Mouse (Mus musculus): ENCODE results near the gene Cyp4a10.
"Not testable (repeated sequence)": the region's sequence is repeated elsewhere in the genome, so short reads cannot be mapped to it uniquely, and the experiment has no call there.

Cyp4a10 gene

GRCm38 (mm10) chr4:115518000-115518399 is at the start of gene Cyp4a10:
Cyp4a10 (plus strand) TSS chr4:115518264.
- DNase-seq: not testable (repeated sequence)

GRCm38 (mm10) chr4:115473585-115473984 is 44.5 kb upstream of the Cyp4a10 start:
- DNase-seq: not testable (repeated sequence)

DNA sequence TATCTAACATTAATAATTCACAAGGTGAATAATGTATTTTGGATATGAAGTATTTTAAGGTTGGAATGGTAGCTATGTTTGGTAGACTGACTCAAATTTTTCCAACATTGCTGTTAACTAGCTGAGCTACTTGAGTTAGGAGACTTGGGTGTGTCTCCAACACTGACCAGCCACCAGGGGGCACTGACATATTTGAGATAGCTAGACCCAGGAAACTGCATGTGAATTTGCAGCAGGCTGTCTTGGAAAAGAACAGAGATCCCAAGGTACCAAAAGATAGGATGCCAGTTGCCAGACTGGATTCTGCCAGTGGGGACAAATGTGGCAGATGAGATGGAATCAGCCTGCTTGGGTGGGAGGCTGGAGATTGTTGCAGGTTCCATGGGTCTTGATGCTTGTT is 42.0 kb upstream of the Cyp4a10 start:
- DNase-seq: peak; percentile 41

DNA sequence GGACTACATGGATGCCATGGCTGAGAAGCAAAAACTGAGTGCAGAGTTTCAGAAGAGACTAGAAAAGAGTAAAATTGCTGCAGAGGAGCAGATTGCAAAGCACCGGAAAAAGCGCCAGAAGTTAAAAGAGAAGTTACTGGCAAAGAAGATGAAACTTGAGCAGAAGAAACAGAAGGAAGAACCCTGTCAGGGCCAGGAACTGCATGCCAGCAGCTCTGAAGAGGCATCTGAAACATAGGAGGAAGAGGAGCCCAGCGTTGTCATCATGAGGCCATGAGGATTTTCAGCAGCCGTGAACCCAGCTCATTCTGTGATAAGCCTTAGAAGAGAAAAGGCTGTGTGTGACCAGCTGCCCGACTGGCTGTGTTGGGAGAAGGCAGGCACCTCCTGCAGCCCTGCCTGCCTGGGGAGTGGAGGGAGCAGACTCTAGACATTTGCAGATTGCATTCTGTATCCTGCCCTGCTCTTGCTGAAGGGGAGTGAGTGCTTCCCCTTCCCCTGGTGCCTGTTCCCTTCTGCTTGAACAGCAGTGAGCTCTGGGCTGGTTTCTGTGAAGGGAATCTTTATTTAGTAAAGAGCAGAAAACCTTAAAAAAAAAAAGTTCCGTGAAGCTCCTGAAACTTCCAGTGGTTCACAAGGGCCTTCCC is 36.9 kb upstream of the Cyp4a10 start:
- no peak for DNase-seq

DNA sequence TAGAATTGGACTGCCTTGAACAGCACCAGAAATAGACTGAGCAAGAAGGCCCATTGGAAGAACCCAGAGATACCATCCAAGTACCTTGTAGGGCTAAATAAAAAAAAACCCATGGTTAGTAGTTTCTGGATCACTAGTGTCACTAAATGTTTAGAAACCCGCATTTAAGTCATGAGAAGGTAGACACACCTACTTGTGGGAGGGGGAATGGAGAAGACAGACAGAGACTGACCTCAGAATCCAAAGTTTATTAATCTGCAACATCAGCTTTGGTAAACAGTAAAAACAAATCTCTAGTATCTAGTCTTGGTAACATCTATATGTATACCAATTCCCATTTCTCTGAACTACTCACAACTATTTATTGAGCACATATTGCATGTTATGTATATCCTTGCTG is 22.1 kb upstream of the Cyp4a10 start, which contains the start of gene Cyp4a14:
Gene Cyp4a14, minus strand, starts transcription at position 142 of the 400 bp plus-strand sequence.
- no peak for DNase-seq

DNA sequence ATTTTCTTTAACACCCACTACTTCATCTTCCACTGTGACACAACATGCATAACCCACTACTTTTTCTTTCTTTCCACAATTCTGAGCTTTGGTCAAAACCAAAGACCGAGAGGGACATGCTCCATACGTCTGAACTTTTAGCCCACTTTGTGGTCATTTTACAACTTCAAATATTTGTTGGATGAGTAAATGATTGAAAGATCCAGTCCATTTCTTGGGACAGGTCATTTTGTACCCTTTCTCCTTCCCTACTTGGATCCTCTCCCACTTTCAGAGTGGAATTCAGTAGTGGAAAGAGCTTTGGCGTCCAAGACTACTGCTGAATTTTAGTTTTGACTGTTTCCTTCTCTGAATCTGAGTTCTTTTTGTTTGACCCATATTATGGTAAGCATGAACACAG is 20.6 kb upstream of the Cyp4a10 start:
- no peak for DNase-seq

- not testable (repeated sequence) for DNase-seq
Measured at GRCm38 (mm10) chr4:115513964-115514363, 4.1 kb upstream of the Cyp4a10 start.

DNA sequence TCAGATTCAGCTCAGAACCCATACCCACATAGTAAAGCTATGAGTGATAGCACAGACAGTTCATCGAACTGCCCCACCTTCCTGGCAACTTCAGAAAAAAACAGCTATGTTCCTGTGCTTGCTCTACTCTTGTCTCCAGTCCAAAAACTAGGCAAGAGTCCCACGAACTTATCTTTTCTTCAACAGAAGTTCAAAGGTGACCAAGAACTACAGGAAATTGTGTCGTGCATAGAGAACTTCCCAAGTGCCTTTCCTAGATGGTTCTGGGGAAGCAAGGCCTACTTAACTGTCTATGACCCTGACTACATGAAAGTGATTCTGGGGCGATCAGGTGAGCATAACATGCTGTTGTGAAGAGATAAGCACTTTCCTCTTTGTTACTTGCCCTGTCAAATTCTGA is 1.4 kb downstream of the Cyp4a10 start:
- no peak for DNase-seq

DNA sequence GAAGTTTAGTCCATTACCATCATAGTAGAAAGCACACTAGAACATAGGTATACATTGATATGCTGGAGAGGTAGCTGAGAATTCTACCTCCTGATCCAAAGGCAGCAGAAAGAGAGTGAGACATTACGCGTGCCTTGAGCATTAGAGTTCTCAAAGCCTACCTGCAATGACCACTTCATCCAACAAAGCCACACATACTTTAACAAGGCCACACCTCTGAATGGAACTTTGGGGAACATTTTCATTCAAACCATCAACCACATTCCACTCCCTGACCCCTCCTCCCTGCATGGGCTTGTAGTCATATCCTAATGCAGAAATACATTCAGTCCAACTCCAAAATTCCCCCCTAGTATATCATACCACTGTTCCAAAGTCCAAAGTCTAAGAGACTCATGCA is 3.7 kb downstream of the Cyp4a10 start:
- DNase-seq: no peak

DNA sequence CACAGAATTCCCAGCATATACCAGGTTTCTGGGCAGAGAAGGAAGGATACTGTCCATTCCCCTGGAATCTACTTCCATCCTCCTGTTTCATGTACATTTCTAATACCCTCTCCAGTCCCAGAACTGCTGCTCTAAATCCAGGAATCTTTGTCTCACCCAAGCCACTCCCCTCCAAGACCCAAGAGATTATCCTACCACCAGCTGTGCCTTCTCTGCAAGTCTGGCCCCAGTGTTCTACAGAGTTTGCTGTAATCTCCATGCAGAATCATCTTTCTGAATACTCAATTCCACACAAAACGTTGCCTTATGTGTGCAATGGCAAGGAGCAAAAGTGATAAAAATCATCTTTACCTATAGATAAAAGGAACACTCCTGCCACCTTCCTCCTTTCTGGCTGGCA is 27.0 kb downstream of the Cyp4a10 start:
- DNase-seq: no peak

GRCm38 (mm10) chr4:115546141-115546828 is 28.2 kb downstream of the Cyp4a10 start:
- peak; percentile 33 for DNase-seq

DNA sequence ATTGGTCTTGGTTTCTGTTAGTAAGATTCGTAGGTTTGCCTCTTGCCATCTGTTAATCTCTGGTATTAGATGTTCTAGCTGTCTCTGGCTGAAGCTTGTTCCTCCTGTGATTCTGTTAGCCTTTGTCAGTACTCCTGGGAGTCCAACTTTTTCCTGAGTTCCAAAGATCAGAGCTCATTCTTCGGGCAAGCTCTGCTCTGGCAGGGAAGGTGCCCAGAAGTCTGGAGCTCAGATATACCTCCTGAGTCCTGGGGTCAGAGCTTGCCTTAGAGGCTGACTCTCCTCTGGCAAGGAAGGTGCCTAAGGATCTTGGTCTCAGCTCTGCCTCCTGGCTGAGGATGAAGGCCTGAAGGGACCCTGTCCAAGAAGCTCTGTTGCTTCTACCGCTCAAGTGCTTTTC is 34.7 kb downstream of the Cyp4a10 start:
- DNase-seq: no peak

DNA sequence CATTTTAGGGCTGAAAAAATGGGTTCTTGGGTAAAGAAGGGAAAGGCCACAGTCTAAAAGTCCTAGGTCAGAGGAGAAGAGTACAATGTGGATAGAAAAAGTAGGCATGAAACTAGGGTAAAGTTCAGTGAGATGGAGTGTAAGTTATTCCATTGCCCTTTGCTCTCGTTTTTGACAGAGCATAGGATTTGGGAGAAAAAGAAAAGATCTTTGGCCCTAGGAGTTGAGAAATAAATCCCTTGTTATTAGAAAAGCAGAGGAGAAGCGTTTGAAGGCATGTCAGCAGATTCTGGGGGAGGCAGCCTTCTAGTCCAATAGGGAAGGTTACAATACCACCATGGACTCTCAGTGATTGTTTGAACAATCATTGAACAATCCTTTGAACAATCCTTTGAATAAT is 37.4 kb downstream of the Cyp4a10 start:
- no peak for DNase-seq

- DNase-seq: no peak
Measured at GRCm38 (mm10) chr4:115557861-115558561, 39.9 kb downstream of the Cyp4a10 start.

- DNase-seq: not testable (repeated sequence)
Measured at GRCm38 (mm10) chr4:115561236-115561635, 43.2 kb downstream of the Cyp4a10 start.

- DNase-seq: peak; percentile 28
Measured at GRCm38 (mm10) chr4:115563401-115563800, 45.3 kb downstream of the Cyp4a10 start, which contains the start of gene Cyp4a31. Cyp4a31 (plus strand) TSS chr4:115563649.

DNA sequence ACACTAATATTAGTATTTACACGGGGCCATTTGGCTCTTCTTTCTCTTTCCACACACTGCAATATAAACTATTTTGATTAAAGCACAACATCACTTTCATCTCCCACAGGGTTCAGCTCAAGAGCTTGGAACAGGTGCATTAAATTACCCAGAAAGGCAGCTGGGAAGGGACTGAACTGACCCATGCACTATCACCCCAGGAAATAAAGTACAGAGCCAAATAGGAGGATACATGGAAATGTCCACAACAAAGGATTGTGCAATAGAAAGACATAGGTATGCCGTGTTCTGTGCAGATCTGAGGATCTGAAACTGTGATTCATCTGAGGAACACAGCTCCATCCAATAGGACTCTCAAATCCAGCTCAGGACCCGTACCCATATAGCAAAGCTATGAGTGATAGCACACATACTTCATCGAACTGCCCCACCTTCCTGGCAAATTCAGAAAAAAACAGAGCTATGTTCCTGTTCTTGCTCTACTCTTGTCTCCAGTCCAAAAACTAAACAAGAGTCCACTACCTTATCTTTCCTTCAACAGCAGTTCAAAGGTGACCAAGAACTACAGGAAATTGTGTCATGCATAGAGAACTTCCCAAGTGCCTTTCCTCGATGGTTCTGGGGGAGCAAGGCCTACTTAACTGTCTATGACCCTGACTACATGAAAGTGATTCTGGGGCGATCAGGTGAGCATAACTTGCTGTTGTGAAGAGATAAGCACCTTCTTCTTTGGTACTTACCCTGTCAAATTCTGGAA is 46.6 kb downstream of the Cyp4a10 start:
- DNase-seq: not testable (repeated sequence)

DNA sequence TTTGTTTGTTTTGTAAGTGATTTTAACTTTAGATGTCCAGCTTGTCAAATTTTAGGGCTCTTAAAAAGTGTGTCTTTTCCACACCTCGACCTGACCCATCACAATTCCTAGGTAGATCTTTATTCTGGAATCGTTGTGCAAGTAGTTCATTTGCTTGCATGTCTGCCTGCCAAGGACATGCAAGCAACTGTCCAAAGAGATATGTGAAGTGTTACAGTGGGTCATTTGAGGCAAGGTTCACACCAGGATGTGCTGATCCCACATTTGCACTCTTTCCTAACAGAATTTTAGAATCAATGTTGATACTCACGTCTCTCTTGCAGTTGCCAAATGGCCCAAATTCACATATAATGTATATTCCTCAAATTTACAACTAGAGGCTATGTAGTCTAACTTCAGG is 57.2 kb downstream of the Cyp4a10 start:
- no peak for DNase-seq

DNA sequence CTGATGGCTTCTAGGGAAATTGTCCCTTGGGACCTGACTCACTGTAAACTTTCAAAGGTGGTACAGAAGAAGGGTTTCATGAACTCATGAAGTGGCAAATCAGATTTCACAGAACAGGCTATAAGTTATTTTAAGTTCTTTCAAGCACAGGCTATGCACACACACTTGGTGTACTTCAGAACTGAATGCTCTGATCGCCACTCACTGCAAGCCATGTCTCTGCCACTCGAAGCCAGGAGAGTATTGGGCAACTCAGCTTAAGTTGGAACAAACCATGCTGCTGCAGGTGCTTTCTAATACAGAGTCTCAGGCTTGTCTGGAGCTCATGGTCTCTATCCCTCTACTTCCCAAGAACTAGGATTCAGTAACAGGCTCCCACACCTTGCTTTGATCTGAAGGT is 57.7 kb downstream of the Cyp4a10 start:
- no peak for DNase-seq

DNA sequence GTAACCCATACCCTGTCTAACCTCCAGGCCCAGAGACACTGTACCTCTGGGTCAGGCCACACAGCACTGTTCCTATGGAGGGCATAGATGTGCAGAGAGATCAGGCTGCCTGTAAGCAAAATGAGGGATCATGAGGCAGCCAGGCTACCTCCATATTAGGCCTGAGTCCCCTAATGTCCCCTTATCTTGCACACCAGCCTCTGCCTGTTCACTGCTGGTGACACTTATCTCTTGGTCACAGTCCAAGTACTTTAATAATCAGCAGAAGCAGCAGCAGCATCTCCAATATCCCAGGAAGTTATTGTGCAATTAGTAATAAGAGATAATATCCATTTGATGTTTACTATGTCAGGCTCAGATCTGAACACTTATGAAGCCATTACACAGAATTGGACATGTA is 65.0 kb downstream of the Cyp4a10 start:
- DNase-seq: no peak

Data from kidney, postnatal 10 days (tissue).